Mouse (Mus musculus): ENCODE measurements around the gene Oas1e. TPM values are rescaled to one million over a fixed set of nuclear protein-coding genes. Genes with fewer than 3 reads are reported as not detected.

The Oas1e gene
- polyA plus RNA-seq (2014; fragmentation: Illumina TruSeq; extraction: RNeasy Lipid Tissue Mini Kit (QIAGEN cat#74804); ENCODE audit: low read depth, low replicate concordance), result not detected

DNA sequence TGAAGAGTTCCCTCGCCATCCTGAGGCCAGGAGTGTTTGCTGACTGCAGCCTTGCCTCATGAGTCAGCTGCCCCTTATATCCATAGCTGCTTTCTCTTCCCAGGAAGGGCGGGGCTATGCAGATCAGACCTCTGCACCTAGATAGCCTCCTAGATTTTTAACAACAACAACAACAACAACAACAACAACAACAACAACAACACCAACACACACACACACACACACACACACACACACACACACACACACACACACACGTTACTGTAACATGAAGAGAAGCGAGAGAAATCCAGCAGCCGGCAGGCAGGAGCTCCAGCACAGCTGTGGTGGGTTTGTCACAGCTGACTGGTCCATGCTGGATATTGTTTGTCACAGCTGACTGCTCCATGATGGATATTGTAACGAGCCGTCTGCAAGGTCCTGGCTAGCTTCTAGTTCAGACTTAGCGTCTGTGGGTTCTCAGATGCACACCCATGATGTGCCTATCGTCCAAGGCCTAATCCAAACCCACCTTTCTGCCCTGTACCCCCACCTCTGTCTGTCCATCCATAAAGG, at the start of gene Oas1e:
Gene Oas1e, minus strand, starts transcription at position 51 of the 555 bp plus-strand sequence.

DNA sequence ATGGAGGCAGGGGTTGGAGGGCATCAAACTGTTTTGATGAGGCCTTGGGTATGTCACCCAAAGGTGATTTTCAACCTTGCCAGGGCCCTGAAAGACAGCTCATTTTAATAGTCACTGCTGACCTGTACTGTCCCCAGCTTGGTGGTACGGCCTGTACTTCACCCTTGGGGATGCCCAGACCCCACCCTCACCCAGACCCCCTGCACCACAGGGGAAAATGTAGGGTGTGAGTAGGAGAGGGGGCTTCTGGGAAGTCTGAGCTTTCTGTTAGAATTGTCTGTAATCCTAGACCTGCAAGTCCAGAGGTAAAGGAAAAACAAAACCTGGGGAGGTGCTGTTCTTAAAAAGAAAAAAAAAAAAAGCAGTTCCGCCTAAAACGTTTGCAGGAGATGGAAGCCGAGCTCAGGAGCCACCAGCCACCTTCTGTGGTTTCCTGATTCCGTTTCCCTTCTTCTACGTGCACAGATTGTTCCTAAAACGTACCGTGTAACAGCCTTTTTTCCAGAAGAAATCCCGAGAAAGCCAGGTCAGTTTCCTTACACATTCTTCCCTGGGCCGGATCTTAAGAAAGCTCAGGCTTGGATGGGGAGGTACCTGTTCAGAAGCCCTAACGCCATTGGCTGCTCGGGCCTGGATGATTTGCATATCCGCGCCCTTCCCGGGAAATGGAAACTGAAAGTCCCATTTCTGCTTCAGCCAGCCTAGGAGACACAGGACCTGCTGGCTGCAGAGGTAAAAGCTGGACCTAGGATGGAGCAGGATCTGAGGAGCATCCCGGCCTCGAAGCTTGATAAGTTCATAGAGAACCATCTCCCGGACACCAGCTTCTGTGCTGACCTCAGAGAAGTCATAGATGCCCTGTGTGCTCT, 16.9 kb upstream of the Oas1e start, which contains the start of gene Oas1c:
Gene Oas1c, minus strand, starts transcription at position 564 of the 869 bp plus-strand sequence.

DNA sequence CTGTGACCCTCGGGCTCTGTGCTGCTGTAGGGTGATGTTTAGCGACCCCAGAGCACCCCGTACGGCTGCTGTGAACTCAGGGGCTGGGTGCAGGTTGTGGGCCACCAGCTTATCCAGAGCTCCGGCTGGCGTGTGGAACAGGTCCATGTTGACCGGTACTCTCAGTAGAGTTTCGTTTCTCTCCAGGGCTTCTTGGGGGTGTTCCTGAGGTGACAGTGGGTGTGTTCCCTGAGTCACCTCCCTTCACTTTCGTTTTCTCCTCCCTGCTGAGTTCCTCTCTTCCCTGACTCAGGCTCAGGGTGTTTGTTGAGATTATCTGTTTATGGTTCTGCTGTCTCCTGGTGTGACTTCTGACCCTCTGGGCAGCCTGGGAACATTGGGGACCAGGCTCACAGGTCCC, 17.9 kb downstream of the Oas1e start, which contains the start of gene Oas3:
Gene Oas3, minus strand, starts transcription at position 184 of the 400 bp plus-strand sequence.

DNA sequence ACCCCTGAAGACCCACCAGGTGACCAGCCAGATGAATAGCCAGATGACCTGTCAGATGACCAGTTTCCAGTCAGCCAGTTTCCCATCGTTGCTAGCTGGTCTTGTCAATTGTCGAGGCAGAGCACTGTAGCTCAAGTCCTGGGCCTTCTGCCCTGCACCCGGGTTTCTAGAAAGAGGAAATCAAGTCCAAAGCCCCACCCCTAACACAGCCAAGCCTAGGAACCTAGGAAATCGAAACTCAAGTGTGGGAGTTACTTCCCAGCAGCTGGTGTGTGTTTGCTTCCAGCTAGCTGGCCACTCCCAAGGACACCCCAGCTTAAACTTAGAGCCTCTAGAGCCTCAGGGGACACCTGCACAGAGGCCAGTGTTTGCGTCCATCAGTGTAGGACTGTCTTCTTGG, 45.6 kb downstream of the Oas1e start, which contains the start of gene Oas2:
Gene Oas2, minus strand, starts transcription at position 166 of the 400 bp plus-strand sequence.

Other genes starting within 250 kb of the Oas1e start
- gene Tpcn1, start 206.9 kb downstream of the Oas1e start, polyA plus RNA-seq (2014; fragmentation: Illumina TruSeq; extraction: RNeasy Lipid Tissue Mini Kit (QIAGEN cat#74804); ENCODE audit: low read depth, low replicate concordance), result 12.1 TPM
- gene Iqcd, start 206.5 kb downstream of the Oas1e start, polyA plus RNA-seq (2014; fragmentation: Illumina TruSeq; extraction: RNeasy Lipid Tissue Mini Kit (QIAGEN cat#74804); ENCODE audit: low read depth, low replicate concordance), result 0.25 TPM
- gene Rita1, start 182.9 kb downstream of the Oas1e start, polyA plus RNA-seq (2014; fragmentation: Illumina TruSeq; extraction: RNeasy Lipid Tissue Mini Kit (QIAGEN cat#74804); ENCODE audit: low read depth, low replicate concordance), result not detected
- gene Ddx54, start 182.8 kb downstream of the Oas1e start, polyA plus RNA-seq (2014; fragmentation: Illumina TruSeq; extraction: RNeasy Lipid Tissue Mini Kit (QIAGEN cat#74804); ENCODE audit: low read depth, low replicate concordance), result 0.73 TPM
- not detected for gene Cfap73, start 161.3 kb downstream of the Oas1e start, polyA plus RNA-seq (2014; fragmentation: Illumina TruSeq; extraction: RNeasy Lipid Tissue Mini Kit (QIAGEN cat#74804); ENCODE audit: low read depth, low replicate concordance)
- gene Rasal1, start 146.7 kb downstream of the Oas1e start, polyA plus RNA-seq (2014; fragmentation: Illumina TruSeq; extraction: RNeasy Lipid Tissue Mini Kit (QIAGEN cat#74804); ENCODE audit: low read depth, low replicate concordance), result not detected
- not detected for gene Dtx1, start 83.6 kb downstream of the Oas1e start, polyA plus RNA-seq (2014; fragmentation: Illumina TruSeq; extraction: RNeasy Lipid Tissue Mini Kit (QIAGEN cat#74804); ENCODE audit: low read depth, low replicate concordance)
- 2.9 TPM for gene Oas2, start 45.7 kb downstream of the Oas1e start, polyA plus RNA-seq (2014; fragmentation: Illumina TruSeq; extraction: RNeasy Lipid Tissue Mini Kit (QIAGEN cat#74804); ENCODE audit: low read depth, low replicate concordance)
- 4.9 TPM for gene Oas3, start 17.9 kb downstream of the Oas1e start, polyA plus RNA-seq (2014; fragmentation: Illumina TruSeq; extraction: RNeasy Lipid Tissue Mini Kit (QIAGEN cat#74804); ENCODE audit: low read depth, low replicate concordance)
- gene Oas1c, start 17.0 kb upstream of the Oas1e start, polyA plus RNA-seq (2014; fragmentation: Illumina TruSeq; extraction: RNeasy Lipid Tissue Mini Kit (QIAGEN cat#74804); ENCODE audit: low read depth, low replicate concordance), result 2.3 TPM
- not detected for gene Oas1f, start 51.8 kb upstream of the Oas1e start, polyA plus RNA-seq (2014; fragmentation: Illumina TruSeq; extraction: RNeasy Lipid Tissue Mini Kit (QIAGEN cat#74804); ENCODE audit: low read depth, low replicate concordance)
- gene Oas1h, start 65.9 kb upstream of the Oas1e start, polyA plus RNA-seq (2014; fragmentation: Illumina TruSeq; extraction: RNeasy Lipid Tissue Mini Kit (QIAGEN cat#74804); ENCODE audit: low read depth, low replicate concordance), result not detected
- gene Oas1g, start 92.1 kb upstream of the Oas1e start, polyA plus RNA-seq (2014; fragmentation: Illumina TruSeq; extraction: RNeasy Lipid Tissue Mini Kit (QIAGEN cat#74804); ENCODE audit: low read depth, low replicate concordance), result 17.7 TPM
- gene Oas1a, start 112.0 kb upstream of the Oas1e start, polyA plus RNA-seq (2014; fragmentation: Illumina TruSeq; extraction: RNeasy Lipid Tissue Mini Kit (QIAGEN cat#74804); ENCODE audit: low read depth, low replicate concordance), result 8.9 TPM
- gene Oas1d, start 119.0 kb upstream of the Oas1e start, polyA plus RNA-seq (2014; fragmentation: Illumina TruSeq; extraction: RNeasy Lipid Tissue Mini Kit (QIAGEN cat#74804); ENCODE audit: low read depth, low replicate concordance), result not detected
- not detected for gene Rph3a, start 214.6 kb upstream of the Oas1e start, polyA plus RNA-seq (2014; fragmentation: Illumina TruSeq; extraction: RNeasy Lipid Tissue Mini Kit (QIAGEN cat#74804); ENCODE audit: low read depth, low replicate concordance)